Mouse (Mus musculus) lung, postnatal 4 days (tissue): Measurements from ENCODE around the gene Ebf1.

Experiments used
- DNase-seq, 2 experiments: peaks; one replicate each; pipeline ENCODE4 v3.0.0; 2021

The Ebf1 gene

GRCm38 (mm10) chr11:44619131-44619886, 2.2 kb downstream of the Ebf1 start:
- no peak for DNase-seq

GRCm38 (mm10) chr11:44619887-44620693, 3.0 kb downstream of the Ebf1 start:
- no peak for DNase-seq

DNA sequence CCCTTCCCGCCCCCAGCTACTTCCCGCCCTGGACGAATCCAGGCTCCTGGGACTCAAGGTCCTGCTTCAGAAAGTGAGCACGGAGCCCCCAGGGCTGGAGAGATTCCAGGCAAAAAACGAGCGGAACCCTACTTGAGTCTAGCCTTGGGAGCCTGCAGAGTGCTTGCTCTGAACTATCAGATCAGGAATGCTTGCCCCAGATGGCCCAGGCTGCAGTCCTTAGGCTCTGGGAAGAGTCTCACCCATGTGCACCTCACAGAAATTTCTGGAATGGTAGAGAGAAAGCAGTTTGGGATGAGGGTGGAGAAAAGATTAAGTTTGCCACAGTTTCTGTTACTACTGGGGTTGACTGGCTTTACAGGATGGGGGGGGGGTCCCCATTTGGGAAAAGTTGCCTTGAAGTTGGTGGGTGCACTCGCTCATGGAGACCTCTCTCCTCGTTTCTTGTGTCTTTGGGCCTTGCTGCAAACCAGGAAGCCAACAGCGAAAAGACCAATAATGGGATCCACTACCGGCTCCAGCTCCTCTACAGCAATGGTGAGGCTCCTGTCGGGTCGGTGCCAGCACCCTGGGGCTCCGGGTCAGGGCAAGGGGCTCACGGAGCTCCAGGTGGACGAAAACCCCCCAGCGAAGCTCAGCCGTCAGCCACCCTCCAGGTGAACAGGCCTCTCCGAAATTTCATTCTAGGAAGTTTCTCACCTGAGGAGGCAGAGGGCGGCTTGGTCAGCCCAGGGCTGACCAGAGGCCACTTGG, 3.8 kb downstream of the Ebf1 start:
- no peak for DNase-seq

- no peak for DNase-seq
Observed at GRCm38 (mm10) chr11:44621615-44622014, 4.5 kb downstream of the Ebf1 start.

DNA sequence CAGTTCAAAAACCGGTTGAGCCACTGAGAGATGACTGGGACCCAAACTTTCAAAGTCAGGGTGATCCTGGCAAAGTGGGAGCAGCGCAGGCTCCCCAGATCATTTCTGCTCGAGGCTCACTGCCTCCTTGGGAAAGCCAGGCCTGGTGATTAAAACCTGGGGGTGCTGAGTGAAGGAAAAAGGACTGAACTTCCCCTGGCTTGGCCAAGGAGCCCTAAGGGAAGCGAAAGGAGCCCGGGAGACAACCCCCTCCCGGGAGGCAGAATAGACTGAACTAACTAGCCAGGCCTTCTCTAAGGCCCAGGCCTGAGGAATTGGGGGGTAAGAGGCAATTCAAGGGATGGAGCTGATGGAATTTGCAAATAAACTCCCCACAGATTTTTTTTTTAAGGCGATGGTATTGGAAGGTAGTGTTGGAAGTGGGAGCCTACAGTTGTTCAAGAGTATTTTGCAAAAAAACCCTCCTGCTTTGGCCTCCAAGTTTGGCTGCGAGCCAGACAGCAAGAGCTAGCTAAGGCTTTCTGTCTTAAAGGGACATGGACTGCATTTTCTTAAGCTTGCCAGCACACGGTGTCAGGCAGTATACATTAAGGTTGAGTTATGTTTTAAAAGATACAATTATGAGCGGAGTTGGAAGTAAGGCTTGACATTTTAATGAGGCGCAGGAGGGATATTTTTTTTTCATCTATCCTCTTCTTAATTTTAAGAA, 5.1 kb downstream of the Ebf1 start:
- no peak for DNase-seq

DNA sequence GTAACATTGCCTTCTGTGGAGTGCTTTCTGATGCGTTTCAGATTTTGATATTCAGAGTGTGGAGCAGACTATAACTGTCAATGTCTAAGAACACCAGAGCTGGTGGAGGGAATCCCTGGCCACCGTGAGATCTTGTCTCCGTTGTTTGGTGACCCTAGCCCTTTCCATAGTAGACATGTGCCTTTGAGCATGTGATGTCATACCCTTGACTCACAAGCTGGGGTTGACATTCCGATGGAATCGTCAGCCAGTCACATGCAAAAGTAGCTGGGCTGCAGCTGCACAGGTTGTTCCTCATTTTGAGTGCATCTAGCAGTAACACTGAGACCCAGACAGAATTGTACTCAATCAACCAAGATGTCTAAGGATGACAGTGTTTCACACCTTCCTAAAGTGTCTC, 7.4 kb downstream of the Ebf1 start:
- no peak for DNase-seq

GRCm38 (mm10) chr11:44626065-44626464, 8.9 kb downstream of the Ebf1 start:
- no peak for DNase-seq

- no peak for DNase-seq
Observed at GRCm38 (mm10) chr11:44628412-44628811, 11.3 kb downstream of the Ebf1 start.

- DNase-seq, result no peak
Observed at GRCm38 (mm10) chr11:44632064-44632968, 15.2 kb downstream of the Ebf1 start.

GRCm38 (mm10) chr11:44633001-44633693, 16.0 kb downstream of the Ebf1 start:
- no peak for DNase-seq

GRCm38 (mm10) chr11:44634552-44635193, 17.6 kb downstream of the Ebf1 start:
- DNase-seq, result no peak

GRCm38 (mm10) chr11:44636241-44636640, 19.1 kb downstream of the Ebf1 start:
- no peak for DNase-seq

DNA sequence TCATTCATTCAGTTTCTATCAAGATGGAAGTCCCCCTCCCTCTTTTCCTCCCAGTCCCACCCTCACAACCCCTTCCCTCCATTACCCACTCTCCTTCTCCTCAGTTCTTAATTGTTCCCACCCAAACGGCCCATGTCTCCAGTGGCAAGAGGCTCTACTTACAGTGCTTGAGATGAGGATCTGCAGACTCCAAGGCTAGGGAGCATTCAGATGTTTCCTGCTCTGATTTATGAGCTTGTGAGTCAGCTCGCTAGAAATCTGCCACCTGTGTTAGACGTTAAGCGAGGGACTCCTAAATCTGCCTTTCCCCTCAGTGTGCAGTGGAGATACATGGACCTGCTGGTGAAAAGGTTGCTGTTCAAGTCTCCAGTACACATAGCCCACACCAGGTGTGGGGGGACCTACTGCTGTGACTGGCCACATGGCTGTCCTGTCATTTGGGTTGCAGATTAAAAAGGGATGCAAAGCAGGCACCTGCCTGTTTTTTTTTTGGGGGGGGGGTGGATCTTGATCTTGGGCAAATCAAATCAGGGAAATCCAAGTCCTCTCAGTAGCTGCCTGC, 21.2 kb downstream of the Ebf1 start:
- DNase-seq, result no peak

GRCm38 (mm10) chr11:44641496-44641895, 24.4 kb downstream of the Ebf1 start:
- DNase-seq, result no peak

DNA sequence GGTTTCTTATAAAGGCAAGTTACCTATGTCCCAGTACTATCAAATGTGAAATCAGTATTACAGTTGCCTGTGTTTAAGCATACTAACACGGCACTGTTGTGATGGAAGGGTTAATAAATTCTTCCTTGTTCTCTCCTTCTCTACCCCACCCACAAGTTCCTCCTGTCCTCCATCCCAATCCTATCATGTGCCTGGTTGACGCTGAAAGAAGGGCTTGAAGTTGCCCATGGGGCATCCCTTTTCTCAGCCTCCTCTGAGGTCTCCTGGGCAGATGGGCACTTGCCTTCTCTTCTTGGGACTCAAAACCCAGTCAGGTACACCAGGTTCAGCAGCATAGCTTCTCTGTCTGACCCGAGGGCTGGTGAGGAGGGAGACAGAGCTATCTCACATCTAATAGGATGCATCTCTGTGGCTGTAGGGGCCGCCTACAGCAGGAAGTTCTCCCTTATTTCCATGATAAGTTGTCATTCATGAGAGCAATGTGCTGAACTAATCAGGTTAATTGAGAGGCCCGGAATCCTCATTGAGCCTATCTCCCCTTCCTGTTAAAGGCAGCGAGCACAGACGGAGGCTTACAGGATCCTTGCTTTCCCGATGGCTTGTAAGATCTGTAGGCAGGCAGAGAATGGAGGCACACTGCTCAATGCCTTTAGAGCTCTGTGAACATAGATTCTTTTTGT, 37.4 kb downstream of the Ebf1 start:
- DNase-seq, result no peak

GRCm38 (mm10) chr11:44655468-44655867, 38.4 kb downstream of the Ebf1 start:
- no peak for DNase-seq

DNA sequence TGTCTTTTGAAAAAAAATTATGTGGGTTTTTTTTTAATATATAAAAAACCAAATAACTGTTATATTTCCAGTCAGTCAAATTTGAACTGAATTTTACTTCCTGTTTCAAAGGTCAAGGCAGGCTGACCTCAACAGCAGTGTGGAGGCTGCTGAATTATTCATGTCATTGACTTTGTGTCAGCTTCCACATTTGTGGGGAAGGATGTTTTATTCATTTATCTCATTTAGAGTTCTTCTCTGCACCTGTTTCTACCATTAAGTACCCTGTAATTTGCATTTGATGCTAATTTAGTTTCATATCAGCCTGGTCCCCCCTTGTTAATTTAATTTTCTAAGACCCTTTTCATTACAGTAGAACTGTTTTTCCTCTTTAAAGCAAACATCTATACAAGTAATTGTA, 39.8 kb downstream of the Ebf1 start:
- DNase-seq, result no peak

- DNase-seq, result no peak
Observed at GRCm38 (mm10) chr11:44657833-44658395, 40.8 kb downstream of the Ebf1 start.

DNA sequence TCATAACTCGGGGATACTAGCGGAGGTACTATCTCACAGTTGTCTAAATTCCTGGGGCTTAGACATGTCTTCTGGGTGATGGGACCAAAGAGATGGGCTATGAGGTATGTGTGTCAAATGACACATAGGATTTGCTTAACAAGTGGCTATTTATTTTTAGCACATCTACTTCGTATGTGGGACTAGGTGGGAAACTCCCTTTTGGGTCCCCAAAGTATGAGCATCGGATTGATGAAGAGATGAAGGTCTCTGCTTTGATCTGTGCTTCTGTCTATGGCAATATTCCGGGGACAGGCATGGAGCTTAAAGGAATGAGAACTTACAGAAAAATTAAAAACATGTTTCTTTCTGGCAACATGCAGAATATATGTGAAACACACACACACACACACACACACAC, 44.8 kb downstream of the Ebf1 start:
- DNase-seq, result no peak
